Mouse (Mus musculus) lung, postnatal 10 days (tissue): ENCODE measurements at regions not wholly inside any gene's neighbourhood (a gene's known extent, or its start where the extent isn't known, plus 50 kb on each side); places are given as distances from the start of the nearest gene placed in this dataset.

Experiments used
- DNase-seq: peaks from one replicate; pipeline ENCODE4 v3.0.0; 2021

DNA sequence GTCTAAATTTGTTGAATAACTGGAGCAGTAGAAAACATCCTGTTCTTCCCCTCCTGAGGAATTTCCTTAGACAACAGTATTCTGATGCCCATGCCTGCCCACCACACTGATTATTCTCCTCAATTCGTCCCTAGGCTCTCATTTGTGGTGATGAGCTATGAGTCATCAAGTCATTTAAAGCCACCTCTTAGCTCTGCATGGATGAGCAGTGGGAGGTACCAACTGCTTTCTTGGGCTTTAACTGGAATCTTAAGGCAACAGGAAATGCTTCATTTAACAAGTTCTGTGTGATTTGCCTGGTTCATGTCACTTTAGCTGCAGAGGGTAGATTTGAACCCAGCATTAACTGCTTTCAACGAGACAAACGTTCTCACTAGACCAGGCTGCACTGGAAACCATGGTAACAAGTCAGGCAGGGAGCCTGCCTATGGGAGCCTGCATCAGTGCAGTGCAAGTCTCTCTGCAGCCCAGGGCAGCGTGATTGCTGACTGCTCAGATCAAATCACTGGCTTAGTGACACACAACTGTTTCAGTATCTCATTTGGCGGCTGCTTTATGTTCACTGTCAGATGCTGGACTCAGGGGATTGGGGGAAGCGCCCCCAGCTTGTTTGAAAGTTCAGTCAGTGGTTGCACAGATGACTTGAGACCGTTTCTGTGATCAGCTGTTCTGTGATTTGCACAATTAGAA, 273.5 kb upstream of the Tle4 start:
- DNase-seq: no peak

DNA sequence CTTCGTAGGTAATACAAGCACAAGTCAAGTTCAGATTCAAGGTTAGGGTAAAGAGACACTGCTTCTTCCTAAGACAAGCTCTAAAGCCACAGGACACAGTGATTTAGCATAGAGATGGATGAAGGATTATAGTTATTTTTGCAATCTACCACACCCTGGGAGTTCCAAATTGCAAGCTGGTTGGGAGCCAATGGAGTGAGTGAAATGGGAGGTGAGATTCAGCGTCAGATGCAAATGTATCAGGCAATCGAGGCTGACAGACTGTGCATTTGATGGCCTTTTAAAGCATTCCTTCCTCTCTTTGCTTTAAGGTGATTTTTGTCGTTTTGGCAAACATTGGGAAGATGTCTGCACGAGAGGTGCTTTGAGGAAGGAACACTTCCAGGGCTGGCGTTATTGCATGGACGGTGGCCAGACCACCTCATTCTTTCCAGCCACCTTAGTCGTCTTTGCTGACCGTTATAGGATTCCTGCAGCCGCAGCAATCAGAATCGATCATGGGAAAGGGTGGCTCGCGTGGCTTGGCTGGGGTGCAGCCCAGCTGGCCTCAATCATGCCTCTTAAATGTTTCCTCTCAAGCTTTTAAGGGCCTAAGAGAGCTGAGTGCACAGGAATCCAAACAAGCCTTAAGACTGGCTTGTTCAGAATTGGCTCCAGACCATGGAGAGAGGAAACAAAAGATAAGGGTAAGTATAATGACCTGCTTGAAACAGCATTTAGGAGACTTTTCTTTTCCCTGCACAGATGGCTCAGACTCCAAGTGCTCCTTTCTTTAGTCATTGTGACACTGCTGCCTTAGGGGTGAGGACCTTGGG, 265.0 kb upstream of the Tle4 start:
- peak; percentile 47 for DNase-seq

DNA sequence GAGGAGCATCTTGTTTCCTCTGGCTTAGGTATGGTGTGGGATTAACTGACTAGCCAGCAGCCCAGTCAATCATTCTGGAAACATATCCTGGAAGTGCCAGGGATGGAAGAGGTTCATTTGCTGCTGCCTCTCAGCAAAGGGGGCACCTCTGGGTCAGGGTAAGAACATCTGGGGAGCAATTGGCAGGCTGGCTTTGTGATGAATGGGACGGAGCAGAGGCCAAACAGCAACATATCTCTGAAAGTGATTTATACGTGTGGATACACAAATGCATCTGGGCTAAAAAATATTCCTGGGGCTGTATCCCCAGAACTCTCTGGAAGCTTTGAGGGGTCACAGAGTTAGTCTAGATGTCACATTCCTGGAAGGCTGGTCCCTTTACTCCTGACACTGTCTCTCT, 257.2 kb upstream of the Tle4 start:
- DNase-seq: no peak

DNA sequence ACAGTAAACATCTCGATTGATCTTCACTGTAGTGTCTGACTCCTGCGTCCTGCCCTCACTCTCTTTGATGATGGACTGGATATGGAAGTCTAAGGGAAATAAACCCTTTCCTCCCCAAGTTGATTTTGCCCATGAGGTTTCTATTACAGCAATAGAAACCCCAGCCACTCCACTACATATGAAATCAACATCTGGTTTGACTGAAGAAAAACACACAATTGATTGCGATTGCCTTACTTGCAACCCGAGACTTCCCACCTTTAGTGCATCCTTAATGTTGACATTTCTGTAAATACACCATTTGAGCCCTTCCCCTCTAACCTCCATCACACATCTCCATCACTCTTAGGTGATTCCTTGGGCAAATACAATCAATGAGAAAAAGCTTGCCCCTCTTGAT, 255.6 kb upstream of the Tle4 start:
- no peak for DNase-seq

DNA sequence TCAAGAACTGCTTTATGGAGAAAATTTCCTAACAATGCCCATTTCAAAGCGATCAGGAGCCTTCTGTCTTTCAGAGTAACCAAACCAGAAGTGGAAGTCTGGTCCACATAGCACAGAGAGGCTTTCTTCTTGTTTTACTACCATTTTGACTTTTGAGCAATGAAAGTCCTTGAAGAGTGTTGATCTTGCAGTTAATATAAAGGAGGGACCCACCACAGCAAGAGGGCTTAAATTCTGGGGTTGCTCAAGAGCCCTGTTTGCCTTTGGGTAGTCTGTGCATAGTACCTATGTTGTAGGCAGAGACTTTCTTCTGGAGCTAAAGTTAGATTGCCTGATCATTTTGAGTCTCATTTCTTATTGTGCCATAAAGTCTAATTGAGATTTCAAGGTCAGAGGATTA, 251.7 kb upstream of the Tle4 start:
- DNase-seq: no peak

DNA sequence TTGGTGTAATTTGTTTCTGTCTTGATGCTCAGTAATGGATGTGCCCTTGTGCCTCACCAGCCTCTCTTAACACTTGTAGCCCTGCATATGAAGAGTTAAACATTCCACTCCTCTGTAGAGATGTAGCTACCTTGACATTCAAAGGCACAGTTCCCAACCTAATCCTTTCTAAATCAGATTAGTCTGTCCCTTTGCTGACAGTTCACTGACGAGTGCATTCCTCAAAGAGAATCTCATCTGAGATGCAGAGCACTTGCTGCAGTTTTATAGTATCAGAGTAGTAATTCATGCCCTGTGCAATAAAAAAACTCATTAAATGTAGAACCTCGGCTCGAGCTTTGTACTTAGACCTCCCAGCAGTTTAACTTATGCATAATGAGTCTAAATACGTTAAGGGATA, 249.3 kb upstream of the Tle4 start:
- DNase-seq: no peak

DNA sequence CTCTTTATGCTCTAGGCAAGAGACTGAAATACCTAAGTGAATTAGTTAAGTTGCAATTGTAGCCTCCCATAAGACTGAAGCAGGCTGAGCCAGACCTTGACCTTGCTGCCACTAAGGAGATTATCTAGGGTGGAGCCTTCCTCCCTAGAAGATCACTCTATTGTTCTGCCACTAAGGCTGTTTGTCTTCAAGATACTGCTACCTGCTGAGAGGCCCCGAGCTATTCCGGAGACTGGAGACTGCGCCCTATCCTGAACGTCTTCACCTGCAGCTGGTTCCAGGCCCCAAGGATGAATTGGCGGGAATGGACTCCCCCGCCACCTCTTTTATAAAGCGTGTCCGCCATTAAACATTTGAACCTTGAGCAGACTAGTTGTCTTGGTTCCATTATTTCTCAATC, 237.8 kb upstream of the Tle4 start:
- no peak for DNase-seq

DNA sequence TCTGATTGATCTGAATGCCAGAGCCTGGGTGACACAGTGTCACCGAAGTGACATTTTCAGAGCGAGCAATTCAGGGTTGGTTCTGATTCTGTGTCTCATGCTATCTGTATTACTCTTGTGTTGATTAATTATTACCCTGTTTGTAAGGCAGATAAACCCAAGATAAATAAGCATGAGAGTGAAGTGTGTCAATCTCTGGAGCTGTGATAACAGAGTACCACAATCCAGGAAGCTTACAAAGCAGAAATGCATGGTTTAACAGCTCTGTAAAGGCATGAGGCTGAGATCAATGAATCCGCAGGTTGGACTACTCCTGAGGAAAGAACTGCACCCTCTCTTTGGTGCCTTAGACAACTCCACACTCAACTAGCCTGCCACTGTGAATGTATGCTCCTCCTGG, 218.5 kb upstream of the Tle4 start:
- DNase-seq: no peak

DNA sequence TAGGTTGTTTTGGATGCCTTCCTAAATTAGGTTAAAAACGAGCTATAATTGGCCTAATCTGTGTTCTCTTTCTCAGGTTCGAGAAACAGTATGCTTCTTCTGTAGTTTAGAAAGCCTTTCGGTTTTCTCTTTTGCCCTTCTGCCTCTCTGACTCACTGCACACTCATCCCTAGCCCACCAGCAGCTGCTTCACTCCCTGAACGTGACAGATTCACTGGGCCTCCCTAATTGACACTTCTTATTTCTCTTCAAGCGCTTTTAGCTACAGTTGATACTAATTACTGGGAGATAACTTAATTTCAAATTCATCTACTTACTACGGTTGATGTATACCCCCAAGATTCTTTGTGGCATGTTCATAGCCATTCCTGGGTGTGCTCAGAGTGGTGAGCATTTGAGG, 208.9 kb upstream of the Tle4 start:
- no peak for DNase-seq

DNA sequence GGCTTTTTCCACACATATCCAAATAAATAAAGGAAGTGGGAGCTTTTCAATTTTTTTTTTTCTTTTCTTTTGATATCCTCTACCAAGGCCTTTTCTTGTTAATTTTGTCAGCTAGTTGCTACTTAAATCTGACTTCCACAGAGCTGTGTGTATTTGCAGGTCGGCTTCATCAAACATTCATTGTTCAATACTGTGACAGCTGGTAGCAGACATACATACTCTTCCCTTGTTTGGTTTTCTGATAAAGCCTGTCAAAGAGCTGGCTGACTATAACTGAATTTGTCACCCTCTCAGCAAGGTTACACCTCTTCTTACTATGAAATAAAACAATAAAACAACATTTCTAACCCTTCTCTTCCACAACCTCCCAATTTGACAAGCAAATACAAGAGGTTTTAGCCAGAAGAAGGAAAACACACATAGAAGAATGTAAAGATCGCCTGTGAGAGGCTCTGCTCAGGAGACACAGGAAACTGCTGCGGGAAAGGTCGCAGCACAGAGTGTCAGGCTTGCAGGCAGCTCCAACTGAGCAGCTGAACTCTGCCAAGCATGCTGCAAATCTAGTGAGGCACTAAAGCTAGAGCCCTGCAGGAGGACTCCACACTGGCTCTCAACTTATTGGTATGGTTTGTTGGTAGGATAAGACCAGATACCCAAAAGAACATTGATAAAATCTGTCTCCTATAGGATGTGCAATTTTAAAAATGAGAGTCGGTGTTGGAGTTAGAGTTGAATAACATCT, 205.2 kb upstream of the Tle4 start:
- no peak for DNase-seq

DNA sequence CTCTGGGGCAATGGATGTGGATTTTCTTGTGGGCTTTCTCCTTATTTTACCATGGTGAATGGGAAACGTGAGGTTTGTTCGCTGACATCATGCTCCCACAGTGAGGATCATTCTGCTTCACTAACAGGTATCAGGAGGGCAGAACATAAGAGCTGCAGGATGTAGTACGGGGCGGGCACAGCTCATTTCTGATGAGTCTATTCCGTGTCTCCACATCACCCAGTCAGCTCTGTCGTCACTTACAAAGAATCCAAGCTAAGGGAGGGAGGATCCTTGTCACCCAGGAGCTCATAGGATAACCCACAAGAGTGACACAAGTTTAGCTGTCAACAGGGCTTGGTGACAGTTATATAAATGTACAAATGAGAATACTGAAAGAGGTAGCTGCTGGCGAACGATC, 203.8 kb upstream of the Tle4 start:
- no peak for DNase-seq

DNA sequence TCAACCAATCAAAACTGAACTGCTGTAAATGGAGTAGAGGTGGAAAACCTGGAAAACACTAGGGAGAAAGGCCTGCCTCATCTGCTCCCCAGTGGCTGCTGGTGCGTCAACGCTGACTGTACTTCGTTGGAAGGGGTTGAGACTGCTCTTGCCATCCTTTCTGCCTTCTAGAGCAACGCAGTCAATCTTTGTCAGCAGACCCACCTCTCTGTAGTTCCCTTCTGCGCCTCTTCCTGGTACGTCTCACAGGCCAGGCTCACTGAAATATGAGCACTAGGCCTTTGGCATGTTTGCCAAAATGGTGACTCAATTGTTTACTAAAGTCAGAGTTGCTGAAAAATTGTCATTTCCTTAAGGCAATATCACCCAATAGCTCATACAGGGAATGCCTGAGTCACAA, 201.2 kb upstream of the Tle4 start:
- peak; percentile 28 for DNase-seq

DNA sequence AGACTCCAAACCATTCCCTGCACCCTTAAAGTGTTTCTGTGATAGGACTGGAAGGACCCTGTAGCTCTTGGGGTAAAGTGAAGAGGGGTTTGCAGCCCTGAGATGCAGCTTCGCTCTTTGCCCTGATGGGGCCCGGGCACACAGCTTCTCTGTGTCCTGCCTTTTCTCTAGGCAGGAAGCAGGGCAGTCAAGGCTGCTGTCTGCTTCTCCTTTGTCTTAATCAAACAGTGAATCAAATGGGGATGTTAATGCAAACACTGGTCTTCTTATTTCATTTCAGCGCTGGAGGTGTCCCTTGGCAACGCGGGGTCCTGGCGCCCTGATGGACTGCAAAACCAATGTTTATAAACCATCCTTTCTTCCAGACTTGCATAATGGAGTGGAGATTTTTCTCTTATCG, 200.6 kb upstream of the Tle4 start:
- DNase-seq: no peak

DNA sequence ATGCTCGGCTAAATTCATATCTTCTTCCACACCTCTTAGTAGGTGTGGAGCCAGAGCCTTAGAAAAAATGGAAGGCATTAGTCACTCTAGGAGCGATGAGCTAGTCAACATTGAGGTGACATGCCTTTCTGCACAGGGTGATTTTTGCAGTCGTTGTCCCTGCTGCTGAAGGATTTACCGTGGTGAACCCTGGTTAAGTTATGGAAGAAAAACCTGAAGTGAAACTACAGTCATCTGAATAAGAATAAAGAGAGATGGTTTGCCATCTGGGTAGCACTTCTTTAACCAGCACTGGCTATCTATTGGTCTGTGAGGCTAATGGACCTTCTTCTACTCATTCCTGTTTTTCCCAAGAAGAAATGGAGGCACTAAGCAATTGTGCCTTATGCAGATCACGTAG, 198.1 kb upstream of the Tle4 start:
- DNase-seq: no peak

DNA sequence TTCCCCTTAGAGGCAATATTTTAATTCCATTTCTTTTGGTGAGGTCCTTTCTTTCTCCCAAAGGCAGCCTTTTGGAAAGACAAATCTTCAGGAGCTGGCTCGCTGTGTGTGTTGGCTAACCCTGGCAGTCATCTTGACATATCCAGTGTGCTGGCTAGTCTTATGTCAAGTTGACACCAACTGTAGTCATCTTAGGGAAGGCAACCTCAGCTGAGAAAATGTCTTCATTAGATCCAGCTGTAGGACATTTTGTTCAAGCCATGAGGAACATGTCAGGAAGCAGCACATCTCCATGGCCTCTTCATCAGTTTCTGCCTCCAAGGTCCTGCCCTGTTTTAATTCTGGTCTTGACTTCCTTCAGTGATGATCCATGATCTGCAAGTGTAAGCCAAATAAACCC, 192.1 kb upstream of the Tle4 start:
- DNase-seq: peak; percentile 16

DNA sequence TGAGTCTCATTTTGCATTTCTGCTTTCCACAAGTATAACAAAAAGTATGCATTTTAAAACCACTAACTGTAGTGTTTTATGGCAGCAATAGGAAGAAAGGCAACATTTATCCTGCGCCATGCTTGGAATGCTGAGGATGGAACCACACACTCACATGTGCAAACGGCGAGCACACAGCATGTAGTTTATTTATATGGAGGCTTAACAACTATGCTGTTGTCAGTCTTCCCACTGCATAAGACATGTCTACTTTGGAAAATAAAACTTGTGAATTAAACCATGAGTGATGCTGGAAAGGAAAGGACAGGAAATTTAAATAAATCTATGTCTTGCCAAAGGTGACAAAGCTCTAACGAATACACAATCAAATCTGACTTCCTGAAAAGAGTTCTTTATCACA, 190.8 kb upstream of the Tle4 start:
- no peak for DNase-seq

DNA sequence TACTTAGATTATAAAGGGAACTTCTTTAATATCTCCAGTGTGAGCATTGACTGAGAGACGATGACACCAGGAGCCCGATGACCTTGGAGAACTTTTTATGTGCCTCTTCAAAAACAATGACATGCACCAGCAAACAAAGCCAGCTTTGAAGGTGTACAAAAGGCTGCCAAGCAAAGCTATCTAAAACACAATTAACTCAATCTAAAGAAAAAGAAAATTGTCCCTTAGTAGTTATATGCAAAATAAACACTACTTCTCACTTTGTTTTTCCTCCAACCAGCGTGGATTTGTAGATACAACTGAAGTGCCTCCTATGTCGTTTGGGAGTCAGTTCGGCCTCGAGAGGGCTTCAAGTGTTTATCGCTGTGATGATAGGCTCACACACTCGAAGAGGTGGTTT, 189.0 kb upstream of the Tle4 start:
- no peak for DNase-seq

DNA sequence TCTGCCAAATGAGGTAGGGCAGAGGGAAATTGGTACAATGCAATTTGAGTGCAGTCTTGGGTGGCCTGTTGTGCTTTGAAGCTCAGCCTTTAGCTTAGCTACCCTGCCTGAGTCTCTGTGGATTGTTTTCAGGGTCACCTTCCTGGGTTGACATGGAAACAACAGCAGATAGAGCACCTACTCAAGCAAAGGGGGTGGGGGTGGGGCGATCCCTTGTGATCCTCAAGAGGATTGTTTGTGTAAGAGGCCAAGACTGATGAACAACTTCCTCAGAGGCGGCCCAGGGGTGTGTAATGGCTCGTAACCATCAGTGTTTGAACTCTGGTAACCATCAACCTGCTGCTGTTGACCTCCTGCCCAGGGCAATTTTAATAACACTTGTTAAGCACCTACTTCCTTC, 187.8 kb upstream of the Tle4 start:
- DNase-seq: no peak

DNA sequence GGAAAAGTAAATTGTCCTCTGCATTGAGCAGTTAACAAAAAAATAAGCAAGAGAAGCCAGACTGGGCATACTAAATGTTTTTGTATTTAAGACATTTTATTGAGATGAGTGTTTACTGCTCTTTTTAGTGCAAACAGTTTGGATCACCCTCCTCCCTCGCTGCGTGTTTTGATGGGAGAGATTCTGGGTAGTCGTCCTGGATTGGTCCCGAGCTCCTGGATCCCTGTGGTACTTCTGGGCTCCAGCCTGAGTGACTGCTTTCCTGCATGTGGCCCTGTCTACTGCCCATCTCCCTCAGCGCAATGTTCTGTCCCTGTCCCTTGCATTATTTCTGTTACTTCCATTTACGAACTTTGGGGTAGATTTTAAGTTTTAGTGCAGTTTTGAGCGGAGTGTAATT, 179.9 kb upstream of the Tle4 start:
- no peak for DNase-seq

DNA sequence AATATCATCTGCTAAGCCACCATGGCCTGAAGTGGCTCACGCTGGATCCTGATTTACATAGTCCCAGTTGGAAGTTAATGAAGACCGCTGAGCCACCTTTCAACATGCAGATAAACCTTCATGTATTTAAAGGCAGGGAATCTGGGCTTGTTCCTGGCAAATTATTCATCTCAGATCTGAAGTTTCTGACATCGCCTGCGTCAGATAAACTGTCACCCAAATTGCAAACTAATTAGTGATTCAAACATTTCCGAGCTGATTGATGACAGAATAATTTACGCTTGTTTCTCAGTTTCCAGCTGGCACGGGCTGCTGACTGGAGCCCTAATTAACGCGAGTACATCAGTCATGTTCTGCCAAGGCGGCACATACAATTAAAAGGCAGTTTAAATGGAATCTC, 179.3 kb upstream of the Tle4 start:
- DNase-seq: no peak

DNA sequence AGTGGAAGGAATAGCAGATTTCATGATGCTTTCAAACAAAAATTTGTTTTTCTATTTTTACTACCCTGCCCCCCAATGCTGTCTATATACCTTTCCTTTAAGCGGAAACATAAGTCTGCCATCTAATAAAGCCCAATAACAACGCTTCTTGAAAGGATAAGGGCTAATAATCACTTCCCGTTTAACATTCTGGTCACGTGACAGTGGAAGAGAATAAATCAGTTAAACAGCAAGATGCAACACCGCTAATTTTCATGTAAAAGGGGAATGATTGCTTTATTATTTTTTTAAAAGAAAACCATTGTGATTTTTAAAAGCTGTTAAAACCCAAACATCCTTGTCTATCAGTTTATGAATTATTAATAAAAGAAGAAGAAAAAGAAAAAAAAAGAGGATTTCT, 178.9 kb upstream of the Tle4 start:
- DNase-seq: no peak

DNA sequence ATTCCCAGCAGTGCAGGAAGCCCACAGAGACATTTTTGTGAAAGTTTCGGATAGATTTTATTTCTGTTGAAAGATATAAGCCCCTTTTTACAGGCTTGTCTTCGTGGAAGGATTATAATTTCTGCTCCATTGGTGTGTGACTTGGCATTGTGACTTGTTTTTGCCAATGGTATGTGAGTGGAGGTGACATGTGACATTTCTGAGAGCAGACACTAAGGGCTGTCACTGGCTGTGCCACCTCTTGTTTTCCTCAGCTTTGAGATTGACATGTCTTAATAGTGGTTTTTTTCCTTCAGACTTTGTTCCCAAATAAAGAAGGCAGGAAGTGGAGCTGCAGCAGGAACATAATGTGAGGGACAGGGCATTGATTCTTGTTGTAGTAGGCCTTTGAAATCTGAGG, 174.9 kb upstream of the Tle4 start:
- DNase-seq: no peak

DNA sequence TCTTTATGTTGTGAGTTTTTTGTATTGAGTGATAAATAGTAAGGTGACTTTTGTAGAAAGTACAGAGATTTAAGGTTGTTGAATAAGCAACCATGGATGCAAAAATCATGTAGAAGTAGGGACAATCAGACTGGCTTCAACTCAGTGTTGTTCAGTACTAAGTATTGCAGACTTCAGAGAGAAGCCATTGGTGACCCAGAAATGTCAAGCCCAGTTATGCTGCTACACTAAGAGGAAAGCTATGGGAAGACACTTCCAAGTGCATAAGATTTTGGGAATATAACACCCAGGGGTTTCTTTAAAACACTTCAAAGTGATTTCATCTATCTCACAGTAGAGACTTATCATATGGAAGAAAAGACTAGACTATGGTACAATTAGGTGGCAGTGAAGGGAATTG, 154.8 kb upstream of the Tle4 start:
- no peak for DNase-seq

DNA sequence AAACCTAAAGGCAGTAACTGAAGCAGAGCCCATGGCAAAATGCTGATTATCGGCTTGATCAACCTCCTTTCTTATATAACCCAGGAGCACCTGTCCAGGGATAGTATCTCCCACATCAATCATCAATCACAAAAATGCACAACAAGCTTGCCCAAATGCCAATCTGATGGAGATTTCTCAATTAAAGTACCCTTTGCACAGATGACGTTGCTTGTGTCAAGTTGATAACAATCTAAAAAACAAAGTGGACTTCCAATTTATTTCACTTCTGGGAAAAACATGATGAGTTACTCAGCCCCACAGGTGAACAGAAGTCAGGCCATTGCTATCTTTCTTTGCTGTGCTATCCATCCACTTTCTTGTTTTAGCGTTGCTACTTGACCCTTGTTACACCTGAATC, 144.5 kb upstream of the Tle4 start:
- no peak for DNase-seq
